Mouse (Mus musculus) stomach, embryonic 16.5 days (tissue): Measurements from ENCODE around the gene Malsu1. TPM values are rescaled to one million over a fixed set of nuclear protein-coding genes. Genes with fewer than 3 reads are reported as not detected.

ENCODE experiments used
- ATAC-seq: fragments of 200-750 bp; cut with Nextera tagmentation; 2 replicates; pipeline ENCODE4 v1.8.0; 2017; ENCODE audit warnings: moderate number of reproducible peaks, moderate TSS enrichment; ENCODE audit not compliant: insufficient read depth, low FRiP score
- H3K27ac ChIP-seq: fragments of 300-500 bp; sonication (generic); 2 replicates; pipeline ENCODE4 v1.5.1; 2014; ENCODE audit warnings: low read length
- H3K27me3 ChIP-seq: fragments of 300-500 bp; sonication (generic); 2 replicates; pipeline ENCODE4 v1.6.1; 2014; ENCODE audit warnings: low read length, control low read depth, mixed read lengths; ENCODE audit not compliant: control insufficient read depth, insufficient read depth
- H3K36me3 ChIP-seq: fragments of 300-500 bp; sonication (generic); 2 replicates; pipeline ENCODE4 v1.6.1; 2014; ENCODE audit warnings: low read length; ENCODE audit not compliant: control insufficient read depth, insufficient read depth
- H3K4me1 ChIP-seq: fragments of 300-500 bp; sonication (generic); 2 replicates; pipeline ENCODE4 v1.6.1; 2014; ENCODE audit warnings: low read length, control low read depth, mixed read lengths; ENCODE audit not compliant: control insufficient read depth, insufficient read depth
- H3K4me2 ChIP-seq: fragments of 300-500 bp; sonication (generic); 2 replicates; pipeline ENCODE4 v1.6.1; 2014; ENCODE audit warnings: low read depth, low read length, mixed read lengths
- H3K4me3 ChIP-seq: fragments of 300-500 bp; sonication (generic); replicated peaks from 2 replicates; pipeline ENCODE4 v1.5.1; 2014; ENCODE audit warnings: mild to moderate bottlenecking, low read length
- H3K9ac ChIP-seq: fragments of 300-500 bp; sonication (generic); 2 replicates; pipeline ENCODE4 v1.6.1; 2014; ENCODE audit warnings: low read length
- H3K9me3 ChIP-seq: fragments of 300-500 bp; sonication (generic); replicated peaks from 2 replicates; pipeline ENCODE4 v1.6.1; 2016; ENCODE audit warnings: low read length, control low read depth; ENCODE audit not compliant: control insufficient read depth
- WGBS: fragments of 180-500 bp; shearing (Covaris S2); extraction: QIAGEN DNeasy Blood & Tissue Kit; methylation state at CpG from one replicate; pipeline ENCODE4 v1.1.7; 2014; 5-methylcytosine and 5-hydroxymethylcytosine counted together
- polyA plus RNA-seq: library from polyadenylated mRNA; unstranded; fragments of >200 nt; fragmentation: Nextera tagmentation; extraction: Ambion mirVana; gene quantifications from 2 replicates; pipeline ENCODE4 v1.2.1, GENCODE M21; 2015

Gene Malsu1
- polyA plus RNA-seq, 1 experiment from 2014 or later: 67.5 TPM

GRCm38 (mm10) chr6:49056009-49056408, 17.6 kb upstream of the Malsu1 start:
- WGBS: 84% methylated on average over 9 of the region's 9 CpGs
- ATAC-seq: no peak

GRCm38 (mm10) chr6:49057053-49058021, 16.3 kb upstream of the Malsu1 start:
- Histone ChIP-seq H3K27ac (no peak overlapping the region), H3K9ac (no peak overlapping the region), H3K9me3 (no peaks in the 10 kb centered on the region), H3K4me3 (no peak overlapping the region), H3K4me1 (no peaks in the 10 kb centered on the region), H3K4me2 (no peak overlapping the region), H3K27me3 (no peaks in the 10 kb centered on the region), H3K36me3 (no peaks in the 10 kb centered on the region)
- peak; percentile 44; the same call in 1 of the 2 replicates for ATAC-seq
- 34% methylated on average over 8 of the region's 8 CpGs for WGBS

More at GRCm38 (mm10) chr6:49056009-49056408, 17.6 kb upstream of the Malsu1 start:
- no peak overlapping the region for H3K4me3 ChIP-seq
- H3K36me3 ChIP-seq: no peaks in the 10 kb centered on the region
- no peak overlapping the region for H3K4me2 ChIP-seq
- H3K27ac ChIP-seq: no peak overlapping the region
- no peak overlapping the region for H3K9ac ChIP-seq
- no peaks in the 10 kb centered on the region for H3K27me3 ChIP-seq
- no peaks in the 10 kb centered on the region for H3K9me3 ChIP-seq
- H3K4me1 ChIP-seq: no peaks in the 10 kb centered on the region

- Histone ChIP-seq H3K36me3 (no peaks in the 10 kb centered on the region), H3K9ac (no peak overlapping the region), H3K4me1 (no peaks in the 10 kb centered on the region), H3K4me3 (no peak overlapping the region), H3K9me3 (no peaks in the 10 kb centered on the region), H3K4me2 (no peak overlapping the region), H3K27me3 (no peaks in the 10 kb centered on the region), H3K27ac (no peak overlapping the region)
- 34% methylated on average over 4 of the region's 4 CpGs for WGBS
- no peak for ATAC-seq
Measured at GRCm38 (mm10) chr6:49068361-49068760, 5.2 kb upstream of the Malsu1 start.

- WGBS: under 1% methylated on average over 19 of the region's 19 CpGs
- ATAC-seq: peak; percentile 51; the same call in 1 of the 2 replicates
- Histone ChIP-seq H3K4me2 (peak overlapping the region; percentile 78), H3K27ac (peak overlapping the region; percentile 68), H3K27me3 (no peaks in the 10 kb centered on the region), H3K36me3 (no peaks in the 10 kb centered on the region), H3K4me1 (peaks cover 11% of the 10 kb centered on the region), H3K9ac (peak overlapping the region; percentile 95), H3K9me3 (no peaks in the 10 kb centered on the region), H3K4me3 (peak overlapping the region; percentile 95)
Measured at GRCm38 (mm10) chr6:49074117-49074490, 509 bp downstream of the Malsu1 start.

GRCm38 (mm10) chr6:49077894-49078293, 4.3 kb downstream of the Malsu1 start:
- 81% methylated on average over 2 of the region's 2 CpGs for WGBS
- H3K4me1 ChIP-seq: peaks cover 11% of the 10 kb centered on the region
- no peaks in the 10 kb centered on the region for H3K36me3 ChIP-seq
- no peaks in the 10 kb centered on the region for H3K9me3 ChIP-seq
- no peak for ATAC-seq
- H3K4me2 ChIP-seq: no peak overlapping the region
- H3K9ac ChIP-seq: no peak overlapping the region
- H3K27me3 ChIP-seq: no peaks in the 10 kb centered on the region
- H3K4me3 ChIP-seq: no peak overlapping the region
- H3K27ac ChIP-seq: no peak overlapping the region

GRCm38 (mm10) chr6:49079313-49079712, 5.7 kb downstream of the Malsu1 start:
- peaks cover 4% of the 10 kb centered on the region; the same call in 1 of the 2 replicates for H3K36me3 ChIP-seq
- WGBS: 84% methylated on average over 1 of the region's 1 CpGs
- H3K4me1 ChIP-seq: peaks cover 9% of the 10 kb centered on the region
- no peak overlapping the region for H3K4me3 ChIP-seq
- H3K9me3 ChIP-seq: no peaks in the 10 kb centered on the region
- H3K4me2 ChIP-seq: no peak overlapping the region
- H3K9ac ChIP-seq: no peak overlapping the region
- no peak for ATAC-seq
- H3K27me3 ChIP-seq: no peaks in the 10 kb centered on the region
- no peak overlapping the region for H3K27ac ChIP-seq

GRCm38 (mm10) chr6:49083008-49083407, 9.4 kb downstream of the Malsu1 start:
- H3K9me3 ChIP-seq: no peaks in the 10 kb centered on the region
- no peak overlapping the region for H3K27ac ChIP-seq
- no peak overlapping the region for H3K9ac ChIP-seq
- H3K27me3 ChIP-seq: no peaks in the 10 kb centered on the region
- ATAC-seq: no peak
- no peak overlapping the region for H3K4me3 ChIP-seq
- 89% methylated on average over 4 of the region's 4 CpGs for WGBS
- H3K36me3 ChIP-seq: peaks cover 8% of the 10 kb centered on the region
- no peaks in the 10 kb centered on the region for H3K4me1 ChIP-seq
- H3K4me2 ChIP-seq: no peak overlapping the region

- Histone ChIP-seq H3K9me3 (no peaks in the 10 kb centered on the region), H3K4me3 (no peak overlapping the region), H3K9ac (no peak overlapping the region), H3K4me1 (peaks cover 21% of the 10 kb centered on the region), H3K4me2 (no peak overlapping the region), H3K27me3 (no peaks in the 10 kb centered on the region), H3K27ac (no peak overlapping the region), H3K36me3 (peaks cover 8% of the 10 kb centered on the region)
- ATAC-seq: no peak
- 90% methylated on average over 10 of the region's 10 CpGs for WGBS
Measured at GRCm38 (mm10) chr6:49094968-49095367, 21.4 kb downstream of the Malsu1 start.

GRCm38 (mm10) chr6:49096421-49096820, 22.8 kb downstream of the Malsu1 start:
- Histone ChIP-seq H3K4me2 (peak overlapping the region; percentile 16), H3K27me3 (no peaks in the 10 kb centered on the region), H3K9ac (no peak overlapping the region; the same call in 1 of the 2 replicates), H3K4me3 (no peak overlapping the region), H3K4me1 (peaks cover 21% of the 10 kb centered on the region), H3K36me3 (peaks cover 8% of the 10 kb centered on the region), H3K27ac (peak overlapping the region; percentile 90), H3K9me3 (no peaks in the 10 kb centered on the region)
- no peak; the same call in 1 of the 2 replicates for ATAC-seq
- 65% methylated on average over 7 of the region's 7 CpGs for WGBS
